Mouse (Mus musculus): Measurements from ENCODE around the gene Ssr2. TPM values are rescaled to one million over a fixed set of nuclear protein-coding genes. Genes with fewer than 3 reads are reported as not detected.

Gene Ssr2
- polyA plus RNA-seq, 1 experiment from 2014 or later: 195 TPM

- WGBS: 71% methylated on average over 7 of the region's 7 CpGs
- no peak overlapping the region for H3K27ac ChIP-seq (ENCODE audit: low read depth, low read length)
- peaks cover 20% of the 10 kb centered on the region for H3K4me1 ChIP-seq (ENCODE audit: control insufficient read depth, insufficient read depth, low read length)
- DNase-seq (ENCODE audit: low spot score): no peak
- H3K36me3 ChIP-seq (ENCODE audit: control insufficient read depth, insufficient read depth, low read length): peaks cover 11% of the 10 kb centered on the region
- H3K4me3 ChIP-seq (ENCODE audit: low read depth, low read length): no peak overlapping the region
- ATAC-seq (ENCODE audit: insufficient read depth, low FRiP score, low TSS enrichment): no peak
- H3K27me3 ChIP-seq (ENCODE audit: control insufficient read depth, insufficient read depth, low read length): no peaks in the 10 kb centered on the region
- no peak overlapping the region for H3K4me2 ChIP-seq (ENCODE audit: low read depth)
- H3K9ac ChIP-seq (ENCODE audit: low read length): no peak overlapping the region
- no peaks in the 10 kb centered on the region for H3K9me3 ChIP-seq (ENCODE audit: control insufficient read depth, low read length)
These were observed 50.6 kb downstream of the Ssr2 start for GRCm38 (mm10) chr3:88626316-88626715.

GRCm38 (mm10) chr3:88627114-88627513 lies 51.4 kb downstream of the Ssr2 start:
- no peak overlapping the region for H3K27ac ChIP-seq (ENCODE audit: low read depth, low read length)
- H3K4me2 ChIP-seq (ENCODE audit: low read depth): no peak overlapping the region
- peaks cover 13% of the 10 kb centered on the region for H3K36me3 ChIP-seq (ENCODE audit: control insufficient read depth, insufficient read depth, low read length)
- no peak overlapping the region for H3K9ac ChIP-seq (ENCODE audit: low read length)
- no peak overlapping the region for H3K4me3 ChIP-seq (ENCODE audit: low read depth, low read length)
- WGBS: 63% methylated on average over 4 of the region's 4 CpGs
- ATAC-seq (ENCODE audit: insufficient read depth, low FRiP score, low TSS enrichment): no peak
- H3K4me1 ChIP-seq (ENCODE audit: control insufficient read depth, insufficient read depth, low read length): peaks cover 20% of the 10 kb centered on the region
- no peaks in the 10 kb centered on the region for H3K9me3 ChIP-seq (ENCODE audit: control insufficient read depth, low read length)
- H3K27me3 ChIP-seq (ENCODE audit: control insufficient read depth, insufficient read depth, low read length): no peaks in the 10 kb centered on the region
- DNase-seq (ENCODE audit: low spot score): no peak

GRCm38 (mm10) chr3:88627535-88627934 lies 51.9 kb downstream of the Ssr2 start:
- Histone ChIP-seq H3K4me1 (ENCODE audit: control insufficient read depth, insufficient read depth, low read length) (peaks cover 20% of the 10 kb centered on the region), H3K27me3 (ENCODE audit: control insufficient read depth, insufficient read depth, low read length) (no peaks in the 10 kb centered on the region), H3K36me3 (ENCODE audit: control insufficient read depth, insufficient read depth, low read length) (peaks cover 16% of the 10 kb centered on the region), H3K27ac (ENCODE audit: low read depth, low read length) (no peak overlapping the region), H3K4me3 (ENCODE audit: low read depth, low read length) (no peak overlapping the region), H3K9ac (ENCODE audit: low read length) (no peak overlapping the region), H3K4me2 (ENCODE audit: low read depth) (no peak overlapping the region), H3K9me3 (ENCODE audit: control insufficient read depth, low read length) (no peaks in the 10 kb centered on the region)
- 96% methylated on average over 2 of the region's 2 CpGs for WGBS
- ATAC-seq (ENCODE audit: insufficient read depth, low FRiP score, low TSS enrichment) (no peak), DNase-seq (ENCODE audit: low spot score) (no peak)

- ATAC-seq (ENCODE audit: insufficient read depth, low FRiP score, low TSS enrichment) (no peak), DNase-seq (ENCODE audit: low spot score) (no peak)
- no peaks in the 10 kb centered on the region for H3K9me3 ChIP-seq (ENCODE audit: control insufficient read depth, low read length)
- H3K36me3 ChIP-seq (ENCODE audit: control insufficient read depth, insufficient read depth, low read length): peaks cover 24% of the 10 kb centered on the region
- H3K27ac ChIP-seq (ENCODE audit: low read depth, low read length): no peak overlapping the region
- H3K9ac ChIP-seq (ENCODE audit: low read length): no peak overlapping the region
- peaks cover 18% of the 10 kb centered on the region for H3K4me1 ChIP-seq (ENCODE audit: control insufficient read depth, insufficient read depth, low read length)
- H3K27me3 ChIP-seq (ENCODE audit: control insufficient read depth, insufficient read depth, low read length): no peaks in the 10 kb centered on the region
- H3K4me3 ChIP-seq (ENCODE audit: low read depth, low read length): no peak overlapping the region
- no peak overlapping the region for H3K4me2 ChIP-seq (ENCODE audit: low read depth)
- WGBS: 87% methylated on average over 4 of the region's 4 CpGs
These were observed 53.1 kb downstream of the Ssr2 start for GRCm38 (mm10) chr3:88628766-88629165.

GRCm38 (mm10) chr3:88629244-88629643 lies 53.6 kb downstream of the Ssr2 start:
- no peak for ATAC-seq (ENCODE audit: insufficient read depth, low FRiP score, low TSS enrichment)
- DNase-seq (ENCODE audit: low spot score): no peak
- Histone ChIP-seq H3K9ac (ENCODE audit: low read length) (no peak overlapping the region), H3K27ac (ENCODE audit: low read depth, low read length) (no peak overlapping the region), H3K4me2 (ENCODE audit: low read depth) (no peak overlapping the region), H3K36me3 (ENCODE audit: control insufficient read depth, insufficient read depth, low read length) (peaks cover 25% of the 10 kb centered on the region), H3K9me3 (ENCODE audit: control insufficient read depth, low read length) (no peaks in the 10 kb centered on the region), H3K4me1 (ENCODE audit: control insufficient read depth, insufficient read depth, low read length) (peaks cover 13% of the 10 kb centered on the region), H3K4me3 (ENCODE audit: low read depth, low read length) (no peak overlapping the region), H3K27me3 (ENCODE audit: control insufficient read depth, insufficient read depth, low read length) (no peaks in the 10 kb centered on the region)
- WGBS: 82% methylated on average over 13 of the region's 13 CpGs

- WGBS: 83% methylated on average over 9 of the region's 9 CpGs
- no peak overlapping the region for H3K4me3 ChIP-seq (ENCODE audit: low read depth, low read length)
- H3K36me3 ChIP-seq (ENCODE audit: control insufficient read depth, insufficient read depth, low read length): peaks cover 32% of the 10 kb centered on the region
- no peak overlapping the region for H3K9ac ChIP-seq (ENCODE audit: low read length)
- no peak overlapping the region for H3K27ac ChIP-seq (ENCODE audit: low read depth, low read length)
- H3K27me3 ChIP-seq (ENCODE audit: control insufficient read depth, insufficient read depth, low read length): no peaks in the 10 kb centered on the region
- ATAC-seq (ENCODE audit: insufficient read depth, low FRiP score, low TSS enrichment) (no peak), DNase-seq (ENCODE audit: low spot score) (no peak)
- H3K4me2 ChIP-seq (ENCODE audit: low read depth): no peak overlapping the region
- no peaks in the 10 kb centered on the region for H3K9me3 ChIP-seq (ENCODE audit: control insufficient read depth, low read length)
- H3K4me1 ChIP-seq (ENCODE audit: control insufficient read depth, insufficient read depth, low read length): peaks cover 6% of the 10 kb centered on the region
These were observed 54.3 kb downstream of the Ssr2 start for GRCm38 (mm10) chr3:88630018-88630417.

GRCm38 (mm10) chr3:88630849-88631341 lies 55.2 kb downstream of the Ssr2 start:
- H3K4me2 ChIP-seq (ENCODE audit: low read depth): no peak overlapping the region
- no peak overlapping the region for H3K4me3 ChIP-seq (ENCODE audit: low read depth, low read length)
- H3K4me1 ChIP-seq (ENCODE audit: control insufficient read depth, insufficient read depth, low read length): 0 out of 2 replicates have a peak, but pooled peaks cover 4% of the 10 kb centered on the region
- no peaks in the 10 kb centered on the region for H3K27me3 ChIP-seq (ENCODE audit: control insufficient read depth, insufficient read depth, low read length)
- H3K27ac ChIP-seq (ENCODE audit: low read depth, low read length): no peak overlapping the region
- H3K9me3 ChIP-seq (ENCODE audit: control insufficient read depth, low read length): no peaks in the 10 kb centered on the region
- peaks cover 41% of the 10 kb centered on the region for H3K36me3 ChIP-seq (ENCODE audit: control insufficient read depth, insufficient read depth, low read length)
- no peak overlapping the region for H3K9ac ChIP-seq (ENCODE audit: low read length)
- ATAC-seq (ENCODE audit: insufficient read depth, low FRiP score, low TSS enrichment) (no peak), DNase-seq (ENCODE audit: low spot score) (no peak)
- 79% methylated on average over 6 of the region's 6 CpGs for whole genome bisulfite sequencing

GRCm38 (mm10) chr3:88631921-88632587 lies 56.4 kb downstream of the Ssr2 start:
- Histone ChIP-seq H3K36me3 (ENCODE audit: control insufficient read depth, insufficient read depth, low read length) (peaks cover 53% of the 10 kb centered on the region), H3K27ac (ENCODE audit: low read depth, low read length) (no peak overlapping the region), H3K9me3 (ENCODE audit: control insufficient read depth, low read length) (no peaks in the 10 kb centered on the region), H3K4me1 (ENCODE audit: control insufficient read depth, insufficient read depth, low read length) (no peaks in the 10 kb centered on the region), H3K9ac (ENCODE audit: low read length) (no peak overlapping the region), H3K27me3 (ENCODE audit: control insufficient read depth, insufficient read depth, low read length) (no peaks in the 10 kb centered on the region), H3K4me2 (ENCODE audit: low read depth) (no peak overlapping the region), H3K4me3 (ENCODE audit: low read depth, low read length) (no peak overlapping the region)
- WGBS: 82% methylated on average over 12 of the region's 12 CpGs
- ATAC-seq (ENCODE audit: insufficient read depth, low FRiP score, low TSS enrichment) (no peak), DNase-seq (ENCODE audit: low spot score) (peak; percentile 50)

GRCm38 (mm10) chr3:88633056-88633455 lies 57.4 kb downstream of the Ssr2 start:
- no peaks in the 10 kb centered on the region for H3K4me1 ChIP-seq (ENCODE audit: control insufficient read depth, insufficient read depth, low read length)
- H3K36me3 ChIP-seq (ENCODE audit: control insufficient read depth, insufficient read depth, low read length): peaks cover 56% of the 10 kb centered on the region
- no peak for ATAC-seq (ENCODE audit: insufficient read depth, low FRiP score, low TSS enrichment)
- no peaks in the 10 kb centered on the region for H3K9me3 ChIP-seq (ENCODE audit: control insufficient read depth, low read length)
- H3K4me2 ChIP-seq (ENCODE audit: low read depth): no peak overlapping the region
- H3K27ac ChIP-seq (ENCODE audit: low read depth, low read length): no peak overlapping the region
- WGBS: 95% methylated on average over 10 of the region's 10 CpGs
- no peak overlapping the region for H3K9ac ChIP-seq (ENCODE audit: low read length)
- no peak overlapping the region for H3K4me3 ChIP-seq (ENCODE audit: low read depth, low read length)
- no peak for DNase-seq (ENCODE audit: low spot score)
- H3K27me3 ChIP-seq (ENCODE audit: control insufficient read depth, insufficient read depth, low read length): no peaks in the 10 kb centered on the region

Data from neural tube, embryonic 11.5 days (tissue).